Mouse (Mus musculus) heart, adult 8-10 months (tissue): ENCODE measurements around the gene Fbln2. TPM values are rescaled to one million over a fixed set of nuclear protein-coding genes. Genes with fewer than 3 reads are reported as not detected.

Experiments
- DNase-seq: peaks from one replicate; pipeline ENCODE4 v3.0.0; 2022; ENCODE audit warnings: low spot score
- total RNA-seq, 4 experiments: library from RNA; stranded (reverse); gene quantifications; 2 replicates each; pipeline ENCODE4 v1.2.4; 2022

The Fbln2 gene
- total RNA-seq, 4 experiments from 2014 or later = 42.1 to 59.3 (median 49.9) TPM

GRCm38 (mm10) chr6:91281206-91281605 is 69.0 kb downstream of the Fbln2 start:
- peak; percentile 88 for DNase-seq

- no peak for DNase-seq
These were observed 69.5 kb downstream of the Fbln2 start for GRCm38 (mm10) chr6:91281747-91282146.

GRCm38 (mm10) chr6:91283031-91283430 is 70.8 kb downstream of the Fbln2 start:
- no peak for DNase-seq

- DNase-seq = no peak
These were observed 72.5 kb downstream of the Fbln2 start for GRCm38 (mm10) chr6:91284521-91285449.

- peak; percentile 53 for DNase-seq
These were observed 73.2 kb downstream of the Fbln2 start for GRCm38 (mm10) chr6:91285450-91285790.

- no peak for DNase-seq
These were observed 73.7 kb downstream of the Fbln2 start for GRCm38 (mm10) chr6:91285814-91286545.

- DNase-seq = peak; percentile 48
These were observed 74.4 kb downstream of the Fbln2 start for GRCm38 (mm10) chr6:91286624-91287023.

GRCm38 (mm10) chr6:91287148-91287547 is 74.9 kb downstream of the Fbln2 start:
- DNase-seq = no peak

- no peak for DNase-seq
These were observed 75.4 kb downstream of the Fbln2 start for GRCm38 (mm10) chr6:91287636-91288035.

GRCm38 (mm10) chr6:91288251-91288785 is 76.1 kb downstream of the Fbln2 start:
- no peak for DNase-seq

GRCm38 (mm10) chr6:91288961-91289360 is 76.7 kb downstream of the Fbln2 start:
- no peak for DNase-seq

GRCm38 (mm10) chr6:91290937-91291336 is 78.7 kb downstream of the Fbln2 start:
- DNase-seq = no peak

- no peak for DNase-seq
These were observed 83.2 kb downstream of the Fbln2 start for GRCm38 (mm10) chr6:91295431-91295830.

GRCm38 (mm10) chr6:91298828-91299227 is 86.6 kb downstream of the Fbln2 start:
- DNase-seq = no peak

GRCm38 (mm10) chr6:91300079-91300478 is 87.8 kb downstream of the Fbln2 start:
- no peak for DNase-seq

GRCm38 (mm10) chr6:91301839-91302238 is 89.6 kb downstream of the Fbln2 start:
- no peak for DNase-seq

- no peak for DNase-seq
These were observed 90.1 kb downstream of the Fbln2 start for GRCm38 (mm10) chr6:91302337-91302736.

GRCm38 (mm10) chr6:91304172-91304571 is 91.9 kb downstream of the Fbln2 start:
- no peak for DNase-seq

GRCm38 (mm10) chr6:91307972-91308371 is 95.7 kb downstream of the Fbln2 start:
- no peak for DNase-seq

- no peak for DNase-seq
These were observed 98.9 kb downstream of the Fbln2 start for GRCm38 (mm10) chr6:91311204-91311603.

GRCm38 (mm10) chr6:91312491-91312890 is 100.2 kb downstream of the Fbln2 start:
- no peak for DNase-seq
